In the genomic region with DNA sequence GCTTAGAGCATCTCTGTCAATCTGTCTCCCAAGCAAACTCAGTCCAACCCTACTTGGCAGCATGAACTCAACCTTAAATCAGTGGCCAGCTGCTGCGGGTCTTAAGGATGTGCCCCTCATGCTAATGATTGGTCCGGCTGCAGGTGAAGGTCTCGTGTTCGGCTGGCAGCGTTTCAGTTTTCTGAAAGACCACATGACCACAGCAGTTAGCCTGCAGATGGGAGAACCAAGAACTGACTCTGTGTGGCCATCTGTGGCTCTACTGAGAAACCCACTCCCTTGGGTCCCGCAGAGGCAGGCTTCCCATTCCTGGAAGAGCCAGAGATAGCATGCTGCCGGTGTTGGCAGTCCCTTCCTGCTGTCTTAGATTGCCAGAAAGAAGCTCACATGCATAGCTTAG, we compare ENCODE assay signal across 25 mouse cellular contexts.
DNase-seq lines count a peak whose midpoint lies in the region; ATAC-seq and TF ChIP-seq lines count a peak whose summit lies in the region.
"Had no signal": no experiment of that assay in that cellular context is flagged by ENCODE, and none has a peak within 500 bp of the region (broad histone marks: within the 10 kb centered on the region; RNA-seq: fewer than 3 reads in every experiment).

No protein-coding gene starts in this region.

- H3K9me3 ChIP-seq in hindbrain, embryonic 15.5 days = no peaks in the 10 kb centered on the region
- no peaks in the 10 kb centered on the region for H3K9me3 ChIP-seq in hindbrain, embryonic 11.5 days (ENCODE audit: control insufficient read depth, low read length)
- no peaks in the 10 kb centered on the region for H3K9me3 ChIP-seq in midbrain, postnatal 0 days (ENCODE audit: low read length)
- no peaks in the 10 kb centered on the region for H3K9me3 ChIP-seq in midbrain, embryonic 11.5 days (ENCODE audit: control insufficient read depth, low read length)
- H3K9me3 ChIP-seq: embryonic facial prominence, embryonic 12.5 days; forebrain, embryonic 13.5 days; heart, embryonic 13.5 days; limb, embryonic 12.5 days; stomach, embryonic 15.5 days had no signal

- H3K27me3 ChIP-seq in hindbrain, embryonic 15.5 days = no peaks in the 10 kb centered on the region
- H3K27me3 ChIP-seq in hindbrain, embryonic 11.5 days (ENCODE audit: control insufficient read depth, insufficient read depth, low read length) = no peaks in the 10 kb centered on the region
- no peaks in the 10 kb centered on the region for H3K27me3 ChIP-seq in midbrain, postnatal 0 days (ENCODE audit: insufficient read depth, low read length)
- no peaks in the 10 kb centered on the region for H3K27me3 ChIP-seq in midbrain, embryonic 11.5 days (ENCODE audit: control insufficient read depth, insufficient read depth, low read length)
- H3K27me3 ChIP-seq: embryonic facial prominence, embryonic 12.5 days; forebrain, embryonic 13.5 days; heart, embryonic 13.5 days; limb, embryonic 12.5 days; stomach, embryonic 15.5 days had no signal

- TF ChIP-seq CTCF in midbrain, postnatal 0 days (IDR thresholded peaks at IDR 0.05) = no peak

- 72% methylated on average over 7 of the region's 7 CpGs for WGBS in hindbrain, embryonic 15.5 days
- 87% methylated on average over 7 of the region's 7 CpGs for WGBS in hindbrain, embryonic 11.5 days
- WGBS in midbrain, postnatal 0 days = 78% methylated on average over 7 of the region's 7 CpGs
- WGBS in midbrain, embryonic 11.5 days = 88% methylated on average over 7 of the region's 7 CpGs

- H3K4me1 ChIP-seq in hindbrain, embryonic 15.5 days (replicated peaks) = peaks cover 9% of the 10 kb centered on the region; the same call in 1 of the 2 replicates
- H3K4me1 ChIP-seq in hindbrain, embryonic 11.5 days (replicated peaks; ENCODE audit: control insufficient read depth, insufficient read depth, low read length) = 0 out of 2 replicates have a peak, but pooled peaks cover 2% of the 10 kb centered on the region
- peaks cover 2% of the 10 kb centered on the region; the same call in 1 of the 2 replicates for H3K4me1 ChIP-seq in midbrain, postnatal 0 days (ENCODE audit: insufficient read depth, low read length)
- 0 out of 2 replicates have a peak, but pooled peaks cover 3% of the 10 kb centered on the region for H3K4me1 ChIP-seq in midbrain, embryonic 11.5 days (ENCODE audit: control insufficient read depth, insufficient read depth, low read length)
- H3K4me1 ChIP-seq: stomach, embryonic 15.5 days had no signal

- H3K36me3 ChIP-seq in hindbrain, embryonic 15.5 days = no peaks in the 10 kb centered on the region
- no peaks in the 10 kb centered on the region for H3K36me3 ChIP-seq in hindbrain, embryonic 11.5 days (ENCODE audit: control insufficient read depth, insufficient read depth, low read length)
- H3K36me3 ChIP-seq in midbrain, postnatal 0 days (ENCODE audit: insufficient read depth, low read length) = no peaks in the 10 kb centered on the region
- no peaks in the 10 kb centered on the region for H3K36me3 ChIP-seq in midbrain, embryonic 11.5 days (ENCODE audit: control insufficient read depth, insufficient read depth, low read length)
- H3K36me3 ChIP-seq: embryonic facial prominence, embryonic 12.5 days; heart, embryonic 13.5 days; limb, embryonic 12.5 days; stomach, embryonic 15.5 days had no signal

- no peak overlapping the region for H3K4me3 ChIP-seq in hindbrain, embryonic 15.5 days
- H3K4me3 ChIP-seq in hindbrain, embryonic 11.5 days (ENCODE audit: low read depth, low read length) = no peak overlapping the region
- H3K4me3 ChIP-seq in midbrain, postnatal 0 days (ENCODE audit: low read depth, low read length) = no peak overlapping the region
- no peak overlapping the region for H3K4me3 ChIP-seq in midbrain, embryonic 11.5 days (ENCODE audit: low read depth, low read length)
- H3K4me3 ChIP-seq: embryonic facial prominence, embryonic 12.5 days; erythroblast, embryonic 14.5 days; forebrain, embryonic 13.5 days; heart, embryonic 13.5 days; limb, embryonic 12.5 days; stomach, embryonic 15.5 days had no signal

- ATAC-seq in hindbrain, embryonic 15.5 days (ENCODE audit: low FRiP score, low read depth) = 0 out of 2 replicates have a peak, but pooled peaks have one; percentile 34
- no peak for ATAC-seq in hindbrain, embryonic 11.5 days (ENCODE audit: low FRiP score)
- no peak; the same call in 1 of the 2 replicates for ATAC-seq in midbrain, postnatal 0 days (ENCODE audit: low FRiP score)
- no peak for ATAC-seq in midbrain, embryonic 11.5 days (ENCODE audit: low FRiP score)
- ATAC-seq: forebrain, embryonic 13.5 days; liver, postnatal 0 days; lung, postnatal 0 days; midbrain, embryonic 16.5 days had no signal

- H3K4me2 ChIP-seq in hindbrain, embryonic 15.5 days = no peak overlapping the region
- H3K4me2 ChIP-seq in hindbrain, embryonic 11.5 days (replicated peaks; ENCODE audit: low read depth, low read length) = no peak overlapping the region
- no peak overlapping the region for H3K4me2 ChIP-seq in midbrain, postnatal 0 days (ENCODE audit: low read depth, low read length, poor library complexity, severe bottlenecking)
- H3K4me2 ChIP-seq in midbrain, embryonic 11.5 days = no peak overlapping the region
- H3K4me2 ChIP-seq: embryonic facial prominence, embryonic 12.5 days; forebrain, embryonic 13.5 days; heart, embryonic 13.5 days; limb, embryonic 12.5 days; liver, embryonic 11.5 days; stomach, embryonic 15.5 days had no signal

- no peak overlapping the region for H3K9ac ChIP-seq in hindbrain, embryonic 15.5 days
- H3K9ac ChIP-seq in hindbrain, embryonic 11.5 days (ENCODE audit: low read depth, low read length) = no peak overlapping the region
- H3K9ac ChIP-seq in midbrain, postnatal 0 days (replicated peaks; ENCODE audit: low read length, poor library complexity, severe bottlenecking) = no peak overlapping the region
- no peak overlapping the region for H3K9ac ChIP-seq in midbrain, embryonic 11.5 days (ENCODE audit: low read length)
- H3K9ac ChIP-seq: embryonic facial prominence, embryonic 12.5 days; forebrain, embryonic 13.5 days; heart, embryonic 13.5 days; limb, embryonic 12.5 days; liver, postnatal 0 days; stomach, embryonic 15.5 days had no signal

- DNase-seq in cerebellum, postnatal 25 days = peak; percentile 21 to 48
- DNase-seq in cerebellum, adult 18-20 months = no peak
- DNase-seq in hindbrain, embryonic 11.5 days (ENCODE audit: low spot score) = no peak
- peak; percentile 74 for DNase-seq in midbrain, postnatal 0 days (ENCODE audit: low spot score)
- no peak for DNase-seq in midbrain, embryonic 11.5 days (ENCODE audit: low spot score, missing footprints)
- DNase-seq in c-Kit-positive CD71-positive TER-119-positive erythroid progenitor cells, embryonic 14.5 days (ENCODE audit: low spot score) = no peak
- DNase-seq: adrenal gland, adult 2 months; B cell, adult 2 months; gastrocnemius, postnatal 14 days; heart, postnatal 14 days; kidney, adult 11 months; kidney, postnatal 4 days; liver, postnatal 0 days; thymus, postnatal 25 days had no signal

- no peak overlapping the region for H3K27ac ChIP-seq in hindbrain, embryonic 15.5 days (replicated peaks)
- no peak overlapping the region for H3K27ac ChIP-seq in hindbrain, embryonic 11.5 days (ENCODE audit: low read depth, low read length)
- no peak overlapping the region for H3K27ac ChIP-seq in midbrain, postnatal 0 days (ENCODE audit: low read depth, low read length)
- no peak overlapping the region for H3K27ac ChIP-seq in midbrain, embryonic 11.5 days (ENCODE audit: low read depth, low read length)
- H3K27ac ChIP-seq: embryonic facial prominence, embryonic 12.5 days; forebrain, embryonic 13.5 days; heart, embryonic 13.5 days; limb, embryonic 12.5 days; macrophage; stomach, embryonic 15.5 days had no signal

Comparison
In these comparisons a context has a peak if more than half of its experiments do, and no peak if none do; other contexts are left out.
1. DNase-seq: peak in cerebellum, postnatal 25 days (2 of 2) and midbrain, postnatal 0 days (single experiment); none in cerebellum, adult 18-20 months (0 of 2), hindbrain, embryonic 11.5 days (single experiment), midbrain, embryonic 11.5 days (single experiment) and c-Kit-positive CD71-positive TER-119-positive erythroid progenitor cells, embryonic 14.5 days (single experiment).